Mouse (Mus musculus): ENCODE results near the gene Myo1a.
"Not testable (repeated sequence)": the region's sequence is repeated elsewhere in the genome, so short reads cannot be mapped to it uniquely, and the experiment has no call there.

The Myo1a gene

GRCm38 (mm10) chr10:127704766-127705220, at the start of gene Myo1a:
Gene Myo1a (plus strand): TSS chr10:127705170.
- no peak for DNase-seq

GRCm38 (mm10) chr10:127657617-127658016, 47.4 kb upstream of the Myo1a start:
- not testable (repeated sequence) for DNase-seq

- DNase-seq: no peak
These were observed 46.9 kb upstream of the Myo1a start for GRCm38 (mm10) chr10:127658076-127658475.

- DNase-seq: no peak
These were observed 45.4 kb upstream of the Myo1a start for GRCm38 (mm10) chr10:127659551-127659950.

GRCm38 (mm10) chr10:127661291-127661914, 43.6 kb upstream of the Myo1a start:
- DNase-seq: no peak

GRCm38 (mm10) chr10:127661915-127662663, 42.9 kb upstream of the Myo1a start:
- peak; percentile 76 for DNase-seq

- peak; percentile 65 for DNase-seq
These were observed 42.2 kb upstream of the Myo1a start for GRCm38 (mm10) chr10:127662666-127663253.

- DNase-seq: no peak
These were observed 41.4 kb upstream of the Myo1a start for GRCm38 (mm10) chr10:127663590-127663989.

- no peak for DNase-seq
These were observed 40.8 kb upstream of the Myo1a start for GRCm38 (mm10) chr10:127664166-127664565.

GRCm38 (mm10) chr10:127664891-127665290, 40.1 kb upstream of the Myo1a start:
- DNase-seq: no peak

- peak; percentile 62 for DNase-seq
These were observed 39.4 kb upstream of the Myo1a start for GRCm38 (mm10) chr10:127665366-127666181.

- DNase-seq: peak; percentile 84
These were observed 38.3 kb upstream of the Myo1a start, which contains the start of gene Nemp1 for GRCm38 (mm10) chr10:127666501-127667268. Gene Nemp1 (plus strand): TSS chr10:127666901.

- peak; percentile 83 for DNase-seq
These were observed 37.5 kb upstream of the Myo1a start for GRCm38 (mm10) chr10:127667269-127668092.

- DNase-seq: peak; percentile 74
These were observed 36.6 kb upstream of the Myo1a start, which contains the start of gene Nab2 for GRCm38 (mm10) chr10:127668093-127669050. Gene Nab2 (minus strand): TSS chr10:127668568.

GRCm38 (mm10) chr10:127669170-127669569, 35.8 kb upstream of the Myo1a start:
- DNase-seq: peak; percentile 64

- no peak for DNase-seq
These were observed 34.8 kb upstream of the Myo1a start for GRCm38 (mm10) chr10:127670185-127670584.

GRCm38 (mm10) chr10:127671276-127671675, 33.7 kb upstream of the Myo1a start:
- DNase-seq: peak; percentile 31

GRCm38 (mm10) chr10:127674046-127674655, 30.8 kb upstream of the Myo1a start:
- DNase-seq: peak; percentile 63

- DNase-seq: peak; percentile 98
These were observed 30.0 kb upstream of the Myo1a start for GRCm38 (mm10) chr10:127674794-127675522.
